Mouse (Mus musculus): ENCODE measurements around the gene Slc44a4.

GRCm38 (mm10) chr17:34893072-34893824, 21.0 kb upstream of the Slc44a4 start:
- TF ChIP-seq CTCF (IDR thresholded peaks at IDR 0.05; ENCODE audit: extremely low read depth, insufficient read length, insufficient replicate concordance, low read depth, low read length) (no peak), POLR2A (IDR thresholded peaks at IDR 0.05; ENCODE audit: low read depth, low read length) (0 out of 2 replicates have a peak, but pooled peaks have one; percentile 28)
